Mouse (Mus musculus) testis, adult 2 months (tissue): ENCODE data around the gene S100a5.

Source experiments
- CTCF ChIP-seq: fragments of 200-500 bp; IDR thresholded peaks from 2 replicates; pipeline ENCODE4 v1.5.1; 2012; ENCODE audit warnings: low read depth, mild to moderate bottlenecking, inconsistent platforms, low read length, moderate library complexity; ENCODE audit not compliant: control insufficient read depth, insufficient read depth, insufficient replicate concordance
- POLR2A ChIP-seq: fragments of 200-500 bp; IDR thresholded peaks from 2 replicates; pipeline ENCODE4 v1.6.1; 2012; ENCODE audit warnings: low read depth, mild to moderate bottlenecking, inconsistent platforms, low read length, moderate library complexity; ENCODE audit not compliant: control insufficient read depth

- TF ChIP-seq POLR2A, result no peak
- TF ChIP-seq CTCF, result no peak
These were observed 5.8 kb downstream of the S100a5 start for GRCm38 (mm10) chr3:90614148-90614530.
